Mouse (Mus musculus) layer of hippocampus, postnatal 10 days (tissue): ENCODE data around the gene Adgrl2. TPM values are rescaled to one million over a fixed set of nuclear protein-coding genes. Genes with fewer than 3 reads are reported as not detected.

ENCODE experiments used
- DNase-seq, 2 experiments: peaks; one replicate each; pipeline ENCODE4 v3.0.0; 2021; ENCODE audit warnings: low spot score in 2 of 2
- long read RNA-seq: library from polyadenylated mRNA; stranded (forward); transcript quantifications from one replicate; pipeline ENCODE4 v2.0.0, GENCODE M21; 2023
- total RNA-seq, 2 experiments: library from RNA; stranded (reverse); gene quantifications; 2 replicates each; pipeline ENCODE4 v1.2.3; 2021

Gene Adgrl2
- total RNA-seq = 100 to 1,000 TPM in 1 of 2 experiments, 10 to 100 TPM in 1; 92.4 to 107 TPM
- long read RNA-seq, partial matches to known transcripts = 0 of 7 reads
- long read RNA-seq, other reads (novel, unspliced or antisense) = 7 of 7 reads

GRCm38 (mm10) chr3:148990531-148991003 lies at the start of gene Adgrl2:
Gene Adgrl2, minus strand, starts transcription at chr3:148990555.
- DNase-seq = no peak

- no peak for DNase-seq
Measured at GRCm38 (mm10) chr3:149038771-149039170, 48.4 kb upstream of the Adgrl2 start.

- no peak for DNase-seq
Measured at GRCm38 (mm10) chr3:149019925-149020324, 29.6 kb upstream of the Adgrl2 start.

DNA sequence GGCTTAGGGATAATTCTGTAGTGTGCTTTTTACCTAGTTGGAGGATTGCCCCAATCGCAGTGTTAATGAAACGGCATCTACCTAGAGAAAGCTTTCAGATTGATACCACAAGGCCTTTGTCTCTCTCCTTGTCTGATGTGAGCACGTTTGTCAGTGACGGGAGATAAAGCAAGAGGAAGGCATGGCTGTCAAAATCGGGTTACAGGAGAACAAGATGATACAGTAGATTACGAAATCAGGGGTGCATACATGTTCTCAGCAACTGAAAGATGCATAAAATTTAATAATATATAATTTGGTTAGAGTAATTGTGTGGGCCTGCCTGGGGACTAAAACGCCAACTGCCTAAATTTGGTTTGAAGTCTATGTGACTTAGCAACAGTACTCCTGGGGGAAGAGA lies 19.0 kb upstream of the Adgrl2 start:
- no peak for DNase-seq

DNA sequence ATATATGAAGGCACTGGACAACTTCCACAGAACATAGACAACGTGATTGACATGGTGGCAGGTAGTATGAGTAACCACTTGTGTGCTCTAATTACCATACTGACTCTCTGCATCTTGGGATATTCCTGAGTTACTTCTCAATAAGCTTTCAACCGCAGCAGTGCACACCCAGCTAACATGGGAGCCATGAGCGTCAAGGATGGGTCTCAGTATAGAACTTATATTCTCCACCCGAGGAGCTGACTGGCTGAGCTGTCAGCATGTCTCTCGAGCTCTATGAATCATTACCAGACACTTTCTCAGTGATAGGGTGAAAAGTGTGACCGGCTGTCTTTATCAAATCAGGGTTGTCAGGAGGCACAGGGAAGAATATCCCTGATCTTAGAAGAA lies 18.3 kb upstream of the Adgrl2 start:
- DNase-seq = no peak

- peak in 1 of 2 experiments; percentile 18 for DNase-seq
Measured at GRCm38 (mm10) chr3:149007860-149008633, 17.7 kb upstream of the Adgrl2 start.

DNA sequence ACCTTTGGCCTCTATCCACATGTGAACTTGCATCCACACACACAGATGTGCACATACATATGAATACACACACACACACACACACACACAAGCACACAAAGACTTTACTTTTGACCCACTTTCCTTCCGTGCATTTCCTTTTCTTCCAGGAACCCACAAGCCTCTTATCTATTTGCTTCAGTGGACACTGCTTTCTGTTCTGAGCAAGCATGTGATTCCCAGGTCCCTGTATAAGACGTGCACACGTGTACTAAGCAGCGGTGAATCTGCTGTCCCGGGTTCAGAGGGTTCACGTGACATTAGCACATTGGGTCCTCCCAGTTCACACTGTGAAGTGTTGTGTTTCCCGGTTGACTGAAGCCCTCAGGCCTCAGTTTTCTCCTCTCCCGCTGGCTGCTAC lies 11.0 kb upstream of the Adgrl2 start:
- DNase-seq = no peak

DNA sequence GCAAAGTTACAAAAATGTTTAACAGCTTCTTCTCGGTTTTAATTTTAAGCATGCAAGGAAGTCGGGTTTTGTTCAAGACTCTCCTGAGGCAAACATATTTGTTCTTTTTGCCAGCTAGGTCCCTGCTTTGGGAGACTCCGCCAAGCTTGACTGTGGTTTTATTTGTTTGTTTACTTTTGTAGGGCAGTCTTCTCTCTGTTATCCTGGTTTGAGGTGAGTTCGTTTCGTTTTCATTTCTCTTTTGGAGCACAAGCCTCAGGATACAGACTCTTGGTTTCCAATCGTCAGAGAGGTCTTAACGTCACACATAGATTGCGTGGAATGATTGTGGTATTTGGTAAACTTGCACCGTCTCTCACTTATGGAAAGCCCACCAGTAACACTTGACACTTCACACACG lies 8.3 kb upstream of the Adgrl2 start:
- DNase-seq = no peak

DNA sequence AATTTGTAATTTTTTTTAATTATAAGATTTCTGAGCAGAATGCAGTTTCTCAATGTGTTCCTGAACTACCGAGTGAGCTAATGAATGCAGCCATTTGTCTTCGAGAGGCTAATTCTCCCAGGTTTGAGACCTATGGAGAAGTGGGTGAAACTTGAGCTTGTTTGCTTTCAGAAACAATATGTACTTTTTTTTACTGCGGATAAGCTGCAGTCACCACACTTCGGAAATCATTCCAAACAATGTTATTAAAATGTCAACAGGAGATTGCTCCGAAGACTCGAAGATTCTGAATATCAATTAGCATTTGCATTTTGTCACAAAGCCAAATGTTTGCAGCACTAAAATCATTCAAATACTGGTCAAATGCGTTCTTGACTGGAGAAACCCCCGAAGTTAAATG lies 701 bp upstream of the Adgrl2 start:
- DNase-seq = no peak

GRCm38 (mm10) chr3:148989818-148990530 lies 381 bp downstream of the Adgrl2 start:
- DNase-seq = peak; percentile 38 to 54

DNA sequence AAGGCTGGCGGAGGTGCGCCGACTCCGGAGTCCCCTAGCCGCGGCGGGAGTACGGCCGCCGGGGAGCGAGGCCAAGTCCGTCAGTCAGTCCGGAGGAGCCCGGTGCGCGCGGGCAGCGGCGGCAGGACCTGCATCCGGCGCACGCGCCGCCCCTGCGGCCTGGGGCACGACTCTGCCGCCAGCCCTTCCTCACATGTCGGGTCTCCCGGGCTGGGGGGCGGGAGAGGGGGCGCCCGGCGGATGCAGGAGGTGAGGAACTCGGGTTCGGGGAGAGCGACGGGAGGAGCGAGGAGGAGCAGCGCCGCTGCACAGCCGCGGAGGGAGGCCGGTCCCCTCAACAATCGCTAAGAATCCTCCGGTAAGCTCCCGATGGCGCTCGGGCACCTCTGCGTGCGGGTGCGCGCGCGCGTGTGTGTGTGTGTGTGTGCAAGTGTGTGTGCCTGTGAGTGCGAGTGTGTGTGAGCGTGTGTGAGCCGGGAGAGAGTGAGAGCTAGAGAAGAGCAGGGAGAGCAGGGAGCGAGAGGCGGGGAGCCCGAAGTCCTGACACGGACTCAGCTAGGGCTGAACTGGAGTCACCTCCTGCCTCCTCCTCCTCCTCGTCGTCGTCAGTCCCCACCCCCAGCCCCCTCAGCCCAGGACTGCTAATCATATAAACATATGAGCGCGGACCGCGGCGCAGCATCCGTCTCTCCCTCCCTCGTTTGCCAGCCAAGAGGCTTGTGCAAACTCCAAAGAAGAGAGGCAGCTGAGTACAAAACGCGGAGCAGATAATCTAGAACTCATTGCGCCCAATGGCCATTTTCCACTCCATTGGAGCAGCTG lies 1.1 kb downstream of the Adgrl2 start:
- DNase-seq = peak; percentile 74 to 86

DNA sequence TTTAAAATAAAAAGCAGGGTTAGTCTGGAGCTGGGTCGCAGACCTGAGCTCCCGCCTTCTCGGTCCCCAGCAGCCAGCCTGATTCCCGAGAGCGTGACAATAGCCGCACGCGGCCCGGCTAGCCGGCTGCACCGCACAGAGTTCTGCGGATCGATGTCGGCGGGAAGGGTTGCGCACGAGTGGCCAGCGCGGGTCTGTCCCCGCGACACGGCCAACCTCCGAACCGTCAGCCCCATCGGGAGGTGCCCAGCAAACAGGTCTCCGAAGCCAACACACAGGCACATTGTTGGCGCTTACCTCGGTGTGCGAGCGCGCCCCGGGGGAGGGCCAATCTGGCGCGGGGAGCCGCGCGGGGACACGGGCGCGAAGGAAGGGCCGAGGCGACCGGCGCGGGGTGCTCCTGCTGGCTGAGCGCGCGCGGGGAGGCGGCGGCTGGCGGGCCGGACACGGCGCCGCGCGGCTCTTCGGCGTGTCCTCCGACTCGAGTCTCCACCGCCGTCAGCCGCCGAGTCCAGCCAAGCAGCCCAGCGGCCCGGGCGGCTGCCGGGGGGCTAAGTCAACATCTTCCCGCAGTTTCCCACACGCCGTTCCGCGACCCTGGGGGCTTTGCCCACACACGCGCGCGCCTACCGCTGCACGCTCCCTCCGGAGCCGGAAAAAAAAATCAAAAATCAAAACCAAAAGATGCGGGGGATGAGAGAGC lies 1.9 kb downstream of the Adgrl2 start:
- DNase-seq = peak; percentile 23 to 69

GRCm38 (mm10) chr3:148987591-148988292 lies 2.6 kb downstream of the Adgrl2 start:
- DNase-seq = peak; percentile 69 to 79

DNA sequence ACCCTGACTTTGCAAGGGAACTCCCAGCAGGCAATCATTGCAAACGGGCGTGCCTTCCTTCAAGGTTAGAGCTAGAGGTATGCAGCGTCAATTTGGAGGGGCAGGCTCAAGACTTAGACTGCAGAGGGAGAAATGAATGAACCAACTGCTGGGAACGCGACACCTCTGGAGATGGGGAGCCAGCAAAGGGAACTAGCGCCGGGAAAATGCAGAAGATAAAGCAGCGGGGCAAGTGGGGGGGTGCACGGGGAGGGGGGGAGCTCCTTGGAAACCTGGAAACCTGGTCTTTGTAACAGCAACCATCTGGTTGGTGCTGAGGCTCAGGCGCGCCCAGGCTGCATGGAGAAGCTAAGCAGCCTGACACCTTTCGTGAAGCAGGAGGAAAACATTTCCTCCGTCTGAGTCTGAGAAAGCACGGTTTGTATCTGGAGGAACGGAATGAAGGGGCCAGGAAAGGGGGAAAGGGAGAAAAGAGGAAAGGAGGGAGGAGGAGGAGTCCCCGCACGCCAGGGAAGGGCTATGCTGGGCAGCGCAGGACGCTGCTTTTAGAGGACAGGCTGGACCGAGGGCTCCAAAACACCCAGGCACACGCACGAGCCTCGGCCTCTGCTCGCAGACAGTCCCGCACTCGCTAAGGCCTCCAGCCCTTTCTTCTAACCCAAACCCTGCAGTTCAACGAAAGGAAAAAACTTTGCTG lies 3.3 kb downstream of the Adgrl2 start:
- DNase-seq = peak; percentile 11 to 21

DNA sequence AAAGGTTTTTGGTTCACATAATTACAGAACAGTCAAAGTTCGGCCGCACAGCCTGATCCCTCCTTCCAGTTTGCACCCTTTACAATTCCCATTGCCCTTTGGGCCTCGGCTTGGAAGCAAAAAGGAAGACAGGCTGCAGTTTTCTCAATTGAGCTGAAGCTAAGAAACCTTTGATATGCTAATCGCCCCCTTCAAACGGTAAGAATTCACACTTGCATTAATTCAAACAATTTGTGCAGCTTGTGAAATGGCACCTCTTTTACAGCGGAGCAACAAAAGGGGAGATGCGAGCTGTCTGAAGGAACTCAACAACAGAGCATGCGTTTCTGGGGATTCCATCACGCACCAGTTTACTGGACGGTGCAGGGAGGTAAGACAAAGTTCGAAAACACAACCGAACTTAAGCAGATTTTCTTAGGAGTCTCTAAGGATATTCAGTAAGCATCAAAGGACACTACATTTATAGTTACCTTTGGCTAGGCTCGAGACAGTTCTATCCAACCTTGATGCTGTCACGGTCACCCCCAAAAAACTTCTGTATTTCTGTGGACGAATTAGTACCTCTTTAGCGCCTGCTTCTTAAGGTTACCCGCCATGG lies 4.0 kb downstream of the Adgrl2 start:
- DNase-seq = no peak

GRCm38 (mm10) chr3:148984326-148984725 lies 6.0 kb downstream of the Adgrl2 start:
- no peak for DNase-seq

- no peak for DNase-seq
Measured at GRCm38 (mm10) chr3:148982370-148982769, 8.0 kb downstream of the Adgrl2 start.

- DNase-seq = no peak
Measured at GRCm38 (mm10) chr3:148981776-148982175, 8.6 kb downstream of the Adgrl2 start.

GRCm38 (mm10) chr3:148978541-148978940 lies 11.8 kb downstream of the Adgrl2 start:
- DNase-seq = no peak
